Mouse (Mus musculus): Measurements from ENCODE around the gene C7. TPM values are rescaled to one million over a fixed set of nuclear protein-coding genes. Genes with fewer than 3 reads are reported as not detected.

C7 gene
- total RNA-seq, 1 experiment from 2014 or later = 6.2 TPM

- DNase-seq = no peak
Observed at GRCm38 (mm10) chr15:5002903-5003302, 60.6 kb downstream of the C7 start.

- no peak for DNase-seq
Observed at GRCm38 (mm10) chr15:4973355-4973754, 90.2 kb downstream of the C7 start.

Other genes with a start within 250 kb of the C7 start
- gene Mroh2b, start 165.0 kb downstream of the C7 start, total RNA-seq (2021) = not detected in 2 replicates
- 9.0 and 12.1 TPM in 2 replicates for gene Card6, start 44.8 kb upstream of the C7 start, total RNA-seq (2021)
- gene Rpl37, start 52.9 kb upstream of the C7 start, total RNA-seq (2021) = 366 and 383 TPM in 2 replicates
- gene Prkaa1, start 80.1 kb upstream of the C7 start, total RNA-seq (2021) = 32.3 and 33.7 TPM in 2 replicates
- gene Ttc33, start 121.8 kb upstream of the C7 start, total RNA-seq (2021) = 53.1 and 54.6 TPM in 2 replicates
- 4.0 and 5.6 TPM in 2 replicates for gene Ptger4, start 180.4 kb upstream of the C7 start, total RNA-seq (2021)